Mouse (Mus musculus) heart, adult 18-20 months (tissue): Measurements from ENCODE around the gene Apoa1. TPM values are rescaled to one million over a fixed set of nuclear protein-coding genes. Genes with fewer than 3 reads are reported as not detected.
A peak's percentile ranks its signal among the peaks of the same experiment; 100 is the strongest.

Experiments
- DNase-seq, 2 experiments: peaks; one replicate each; pipeline ENCODE4 v3.0.0; 2021 to 2022; ENCODE audit warnings: mixed read lengths in 1 of 2
- total RNA-seq, 2 experiments: library from RNA; stranded (reverse); gene quantifications; 2 replicates each; pipeline ENCODE4 v1.2.3; 2021

The Apoa1 gene
- total RNA-seq, 2 experiments from 2014 or later: not detected

DNA sequence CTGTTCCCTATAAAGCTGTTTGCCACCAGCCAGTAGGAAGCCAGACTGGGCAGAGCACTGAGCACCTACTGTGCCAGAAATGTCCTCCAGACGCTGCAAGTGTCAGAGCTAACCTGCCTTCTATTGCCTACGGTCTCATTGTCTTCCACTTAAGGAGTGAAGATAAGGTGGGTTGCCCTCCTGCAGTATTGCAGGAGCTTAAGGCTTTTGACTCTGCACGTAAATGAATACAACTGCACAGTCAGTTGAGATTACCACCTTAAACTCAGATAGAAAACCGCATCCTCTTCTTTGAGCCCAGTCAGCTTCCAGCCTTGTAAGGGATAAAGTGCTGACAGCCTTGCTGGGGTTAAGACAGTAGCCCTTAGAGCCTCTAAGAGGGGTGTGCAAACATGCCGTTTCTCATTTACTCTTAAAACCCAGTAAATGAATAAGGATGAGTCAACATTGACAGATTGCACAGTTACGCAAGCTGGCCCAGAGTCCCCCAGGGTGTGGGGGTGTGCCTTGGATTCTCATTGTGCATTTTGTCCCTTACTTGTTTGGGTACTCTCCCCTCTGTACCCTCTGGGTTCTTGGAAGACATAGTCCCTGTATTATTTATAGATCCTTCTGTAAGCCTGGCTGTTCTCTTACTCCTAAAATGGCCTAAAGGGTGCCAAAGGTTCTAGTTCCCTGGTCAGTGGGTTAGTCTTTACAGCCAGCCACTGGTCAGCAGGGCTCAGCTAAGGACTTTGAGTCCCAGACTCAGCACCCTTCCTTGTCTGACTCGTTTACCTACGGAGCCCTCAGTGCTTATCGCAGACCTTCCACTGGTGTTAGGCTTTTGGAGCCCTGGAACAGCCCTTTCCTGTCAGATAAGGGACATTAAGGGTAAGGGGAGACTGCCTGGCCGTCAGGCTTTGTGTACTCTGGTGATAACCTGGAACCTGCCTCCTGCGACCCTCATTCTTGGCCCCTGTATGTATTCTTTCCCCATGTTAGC is 12.8 kb upstream of the Apoa1 start:
- peak; percentile 59 to 62 for DNase-seq

- DNase-seq: no peak
These were observed 11.5 kb upstream of the Apoa1 start for GRCm38 (mm10) chr9:46216744-46217470.

DNA sequence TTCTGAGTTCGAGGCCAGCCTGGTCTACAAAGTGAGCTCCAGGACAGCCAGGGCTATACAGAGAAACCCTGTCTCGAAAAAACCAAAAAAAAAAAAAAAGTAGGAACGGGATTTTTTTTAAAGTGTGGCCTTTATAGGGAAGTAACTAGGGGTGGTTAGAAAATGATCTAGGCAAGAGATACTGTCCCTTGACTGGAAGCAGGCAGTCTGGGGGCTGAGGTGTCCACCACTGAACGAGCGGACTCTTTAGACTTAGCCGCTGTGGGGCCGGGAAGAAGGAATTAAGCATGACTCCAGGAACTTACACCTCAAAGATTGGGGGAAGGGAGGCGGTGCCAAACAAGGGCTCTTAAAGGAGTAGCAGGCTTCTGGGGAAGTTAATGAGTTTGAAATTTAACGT is 10.2 kb upstream of the Apoa1 start:
- no peak for DNase-seq

- peak in 1 of 2 experiments; percentile 55 for DNase-seq
These were observed 5.3 kb upstream of the Apoa1 start for GRCm38 (mm10) chr9:46223090-46223489.

GRCm38 (mm10) chr9:46224101-46224500 is 4.3 kb upstream of the Apoa1 start:
- DNase-seq: no peak

DNA sequence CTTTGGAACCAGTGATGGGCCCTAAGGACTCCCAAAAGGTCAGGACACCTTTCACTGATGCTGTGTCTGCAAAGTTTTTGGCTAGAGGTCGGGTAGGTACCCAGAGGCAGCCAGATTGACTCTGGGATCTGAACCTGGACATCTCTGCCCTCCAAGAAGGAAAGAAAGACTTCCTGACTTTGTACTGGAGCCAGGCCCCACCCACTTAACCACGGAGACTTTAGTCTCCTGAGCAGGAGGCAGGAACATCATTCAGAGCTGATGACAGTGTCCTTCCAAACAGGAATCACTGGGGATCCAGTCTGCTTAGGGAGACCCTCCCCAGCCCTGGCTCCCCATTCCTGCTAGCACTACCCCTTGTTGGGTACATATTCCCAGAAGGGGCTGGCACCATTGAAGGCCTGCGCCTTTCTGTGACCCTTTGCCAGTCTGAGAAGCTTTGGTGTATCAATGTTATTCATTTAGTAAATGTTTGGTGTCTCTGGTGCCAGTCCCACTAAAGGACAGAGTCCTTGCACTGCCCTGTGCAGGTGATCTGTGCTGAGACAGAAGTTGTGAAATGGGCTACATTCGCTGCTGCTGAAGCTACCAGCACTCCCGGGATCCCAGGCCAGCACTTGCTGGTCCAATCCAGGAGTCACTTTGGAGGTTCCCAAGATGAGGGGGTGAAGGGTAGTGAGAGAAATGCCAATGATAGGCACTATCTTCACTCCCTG is 3.3 kb upstream of the Apoa1 start:
- DNase-seq: no peak

DNA sequence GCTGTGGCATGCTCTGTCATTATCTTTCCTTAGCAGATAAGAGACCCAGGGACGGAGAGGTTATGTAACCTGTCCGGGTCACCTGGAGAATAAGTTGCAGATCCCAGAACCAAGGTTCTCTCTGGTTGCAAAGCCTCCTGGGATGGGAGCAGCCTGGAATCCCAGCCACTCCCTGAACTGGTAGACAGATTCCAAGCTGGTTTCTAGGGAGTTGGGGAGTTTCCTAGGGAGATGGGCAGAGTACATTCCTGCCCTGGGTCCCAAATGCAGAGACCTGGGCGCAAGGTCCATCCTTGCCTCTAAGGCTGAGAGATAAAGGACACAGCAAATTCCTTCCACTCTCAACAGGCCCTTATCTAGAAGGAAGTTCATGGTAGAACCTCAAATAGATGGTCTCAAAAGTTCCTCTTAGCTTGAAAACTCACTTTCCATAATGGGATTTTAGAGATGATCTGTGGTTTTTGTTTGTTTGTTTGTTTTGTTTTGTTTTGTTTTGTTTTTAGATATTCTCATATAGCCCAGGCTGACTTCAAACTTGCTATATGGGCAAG is 1.2 kb upstream of the Apoa1 start:
- DNase-seq: no peak

GRCm38 (mm10) chr9:46229573-46230449 is 1.4 kb downstream of the Apoa1 start:
- peak; percentile 83 to 86 for DNase-seq

GRCm38 (mm10) chr9:46230450-46230975 is 2.1 kb downstream of the Apoa1 start:
- DNase-seq: no peak

GRCm38 (mm10) chr9:46235196-46235595 is 6.8 kb downstream of the Apoa1 start:
- no peak for DNase-seq

DNA sequence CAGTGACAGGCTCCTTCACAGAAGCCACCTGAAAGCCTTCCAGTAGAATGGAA is 7.0 kb downstream of the Apoa1 start, which contains the start of gene Apoc3:
Gene Apoc3 (minus strand): TSS at position 41 of the 53 bp plus-strand sequence.
- no peak for DNase-seq

DNA sequence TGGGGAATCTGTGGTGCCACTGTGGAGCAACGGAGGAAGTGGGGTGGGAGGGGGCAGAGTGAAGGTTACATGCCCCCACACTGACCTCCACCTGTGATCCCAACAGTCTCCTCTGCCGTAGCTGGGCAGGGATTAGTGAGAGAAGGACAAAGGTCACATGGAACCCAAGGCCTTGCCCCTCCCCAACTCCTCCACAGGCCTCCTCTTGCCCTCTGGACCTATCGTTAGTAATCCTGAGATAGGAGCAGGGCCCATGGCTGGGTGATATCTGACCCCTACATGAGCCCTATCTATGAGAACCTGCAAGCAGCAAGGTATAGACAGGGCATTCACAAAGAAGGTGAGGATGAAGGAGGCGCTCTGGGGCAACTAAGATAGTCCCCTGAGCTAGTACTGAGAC is 7.3 kb downstream of the Apoa1 start:
- DNase-seq: no peak

GRCm38 (mm10) chr9:46238850-46239249 is 10.5 kb downstream of the Apoa1 start:
- no peak for DNase-seq

DNA sequence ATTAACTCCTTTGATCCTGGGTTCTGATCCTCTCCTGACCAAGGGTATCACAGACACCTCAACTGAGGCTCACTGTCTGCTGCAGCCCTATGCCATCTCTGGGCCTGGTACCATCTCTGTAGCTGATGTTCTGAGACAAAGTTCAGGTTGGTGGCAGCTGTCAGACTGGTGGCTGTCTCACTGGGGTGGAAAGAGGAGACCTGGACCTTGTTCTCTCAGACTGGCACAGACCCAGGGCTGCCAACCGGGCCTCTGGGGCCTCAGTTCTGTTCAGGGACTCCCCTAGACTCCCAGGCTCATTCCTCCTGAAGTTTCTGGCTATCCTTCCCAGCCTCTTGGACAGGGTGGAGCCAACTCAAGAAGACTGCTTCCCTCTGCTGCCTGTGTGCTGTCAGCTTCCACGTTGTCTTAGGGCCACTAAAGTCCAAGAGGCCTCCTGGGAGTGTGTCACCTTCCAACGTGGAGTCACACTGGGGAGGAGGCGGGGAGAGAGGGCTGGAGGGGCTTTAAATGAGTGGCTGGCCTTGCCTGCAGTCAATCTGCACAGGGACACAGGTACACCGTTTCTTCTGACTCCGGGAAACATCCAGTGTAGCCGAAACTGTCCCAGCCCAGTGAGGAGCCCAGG is 12.3 kb downstream of the Apoa1 start, which contains the start of gene Apoa4:
Gene Apoa4 (plus strand): TSS at position 171 of the 628 bp plus-strand sequence.
- DNase-seq: no peak

GRCm38 (mm10) chr9:46241818-46242217 is 13.4 kb downstream of the Apoa1 start:
- no peak for DNase-seq

DNA sequence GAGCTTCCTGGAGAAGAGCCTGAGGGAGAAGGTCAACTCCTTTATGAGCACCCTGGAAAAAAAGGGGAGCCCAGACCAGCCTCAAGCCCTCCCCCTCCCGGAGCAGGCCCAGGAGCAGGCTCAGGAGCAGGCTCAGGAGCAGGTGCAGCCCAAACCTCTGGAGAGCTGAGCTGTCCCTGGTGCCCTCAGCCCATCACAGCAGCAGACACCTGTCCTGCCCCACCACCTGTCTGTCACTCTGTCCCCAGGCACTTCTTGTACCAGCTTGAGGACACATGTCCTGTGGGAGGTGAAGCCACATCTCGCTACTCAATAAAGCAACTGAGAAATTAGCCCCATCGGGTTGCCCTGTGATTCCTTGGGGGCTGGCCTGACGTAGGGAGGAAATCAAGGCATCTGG is 14.7 kb downstream of the Apoa1 start:
- no peak for DNase-seq

DNA sequence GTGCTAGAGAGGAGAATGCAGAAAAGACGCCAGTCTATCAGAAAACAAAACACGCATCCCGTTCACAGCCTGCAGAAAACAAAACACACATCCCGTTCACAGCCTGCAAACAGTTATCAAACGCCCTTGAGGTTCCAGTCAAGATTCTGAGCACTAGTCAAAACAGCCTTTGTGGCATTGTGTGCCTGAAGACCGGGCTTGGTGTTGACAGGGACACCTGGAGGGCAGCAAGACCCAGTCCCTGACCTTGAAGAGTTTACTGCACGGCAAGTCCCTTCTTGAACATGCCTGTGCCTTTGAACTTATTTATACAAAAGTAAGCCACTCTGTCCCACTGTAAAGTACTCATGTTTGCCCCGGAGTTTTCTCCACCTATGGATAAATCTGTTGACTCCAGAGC is 15.2 kb downstream of the Apoa1 start:
- DNase-seq: no peak

GRCm38 (mm10) chr9:46246752-46247324 is 18.5 kb downstream of the Apoa1 start:
- peak; percentile 59 to 86 for DNase-seq

- no peak for DNase-seq
These were observed 27.8 kb downstream of the Apoa1 start for GRCm38 (mm10) chr9:46256177-46256576.

GRCm38 (mm10) chr9:46256658-46257385 is 28.4 kb downstream of the Apoa1 start:
- no peak for DNase-seq
